Mouse (Mus musculus): Measurements from ENCODE around the gene Olfr1491.

DNA sequence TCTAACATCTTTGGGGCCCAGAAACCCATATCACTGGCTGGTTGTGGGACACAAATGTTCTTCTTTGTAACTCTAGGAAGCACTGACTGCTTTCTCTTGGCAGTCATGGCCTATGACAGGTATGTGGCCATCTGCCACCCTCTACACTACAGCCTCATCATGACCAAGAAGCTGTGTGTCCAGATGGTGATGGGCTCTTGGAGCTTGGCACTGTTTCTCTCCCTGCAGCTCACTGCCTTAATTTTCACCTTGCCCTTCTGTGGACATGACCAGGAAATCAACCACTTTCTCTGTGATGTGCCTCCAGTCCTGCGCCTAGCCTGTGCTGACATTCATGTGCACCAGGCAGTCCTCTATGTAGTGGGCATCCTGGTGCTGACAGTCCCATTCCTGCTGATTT, 52.3 kb downstream of the Olfr1491 start:
- TF ChIP-seq EP300 (IDR thresholded peaks at IDR 0.05; ENCODE audit: low read depth) (no peak), CTCF (IDR thresholded peaks at IDR 0.05; ENCODE audit: low read depth) (no peak)
